Mouse (Mus musculus): Measurements from ENCODE around the gene Wbp2nl. TPM values are rescaled to one million over a fixed set of nuclear protein-coding genes. Genes with fewer than 3 reads are reported as not detected.

The Wbp2nl gene
- polyA plus RNA-seq, 1 experiment from 2014 or later, result 0.28 TPM

- peaks cover 74% of the 10 kb centered on the region for H3K27me3 ChIP-seq (ENCODE audit: insufficient read depth, poor library complexity, severe bottlenecking)
- peaks cover 25% of the 10 kb centered on the region for H3K4me1 ChIP-seq
- H3K36me3 ChIP-seq, result no peaks in the 10 kb centered on the region
- DNase-seq (ENCODE audit: low spot score), result no peak
- H3K27ac ChIP-seq, result peak overlapping the region; percentile 79
- H3K4me3 ChIP-seq, result peak overlapping the region; percentile 71
- WGBS, result under 1% methylated on average over 85 of the region's 86 CpGs
- H3K9me3 ChIP-seq, result no peaks in the 10 kb centered on the region
Observed at GRCm38 (mm10) chr15:82274927-82275901, 23.5 kb upstream of the Wbp2nl start.

DNA sequence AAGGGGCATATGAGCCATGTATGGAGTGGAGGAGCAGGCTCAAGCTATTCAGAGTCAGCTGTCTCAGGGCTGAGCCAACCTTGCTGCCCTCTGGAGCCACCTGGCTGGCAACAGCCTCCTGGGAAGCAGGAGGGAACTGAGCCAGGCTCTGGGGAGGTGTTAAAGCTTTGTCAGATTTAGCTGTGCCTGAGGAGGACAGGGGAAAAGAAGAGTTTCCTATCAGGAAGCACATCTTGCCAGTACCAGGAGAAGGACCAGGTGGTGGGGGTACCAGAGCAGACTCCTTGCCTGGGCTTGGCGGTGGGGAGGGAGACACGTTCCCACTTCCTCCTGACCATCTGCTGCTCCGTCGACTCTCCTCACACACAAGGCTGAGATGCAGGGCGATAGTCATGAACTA, 21.2 kb upstream of the Wbp2nl start:
- Histone ChIP-seq H3K36me3 (0 out of 2 replicates have a peak, but pooled peaks cover 3% of the 10 kb centered on the region), H3K4me1 (peaks cover 24% of the 10 kb centered on the region), H3K27ac (no peak overlapping the region), H3K9me3 (no peaks in the 10 kb centered on the region), H3K27me3 (ENCODE audit: insufficient read depth, poor library complexity, severe bottlenecking) (peaks cover 59% of the 10 kb centered on the region), H3K4me3 (no peak overlapping the region)
- WGBS, result 59% methylated on average over 5 of the region's 5 CpGs
- DNase-seq (ENCODE audit: low spot score), result no peak

DNA sequence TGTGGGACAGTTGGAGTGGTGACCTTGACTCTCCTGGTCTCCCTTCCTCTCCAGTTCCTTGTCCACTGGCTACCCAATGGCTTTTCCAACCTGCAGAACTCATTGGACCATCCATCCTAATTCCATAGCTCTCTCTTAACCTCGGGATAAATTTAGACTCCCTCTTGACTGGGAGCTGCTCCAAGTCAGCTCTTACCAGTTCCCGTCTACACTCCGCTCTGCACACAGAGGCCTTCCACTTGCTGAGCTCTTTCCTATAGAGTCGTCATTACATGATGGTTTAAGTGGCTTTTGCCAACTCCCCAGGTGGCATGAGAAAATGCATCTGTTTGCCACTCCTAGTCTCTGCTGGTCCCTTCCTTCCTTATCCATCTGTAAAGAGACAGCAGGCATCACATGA, 18.1 kb upstream of the Wbp2nl start:
- H3K9me3 ChIP-seq, result no peaks in the 10 kb centered on the region
- H3K36me3 ChIP-seq, result peaks cover 12% of the 10 kb centered on the region; the same call in 1 of the 2 replicates
- no peak overlapping the region for H3K4me3 ChIP-seq
- 45% methylated on average over 4 of the region's 4 CpGs for WGBS
- H3K27ac ChIP-seq, result no peak overlapping the region
- H3K4me1 ChIP-seq, result peaks cover 9% of the 10 kb centered on the region
- no peak for DNase-seq (ENCODE audit: low spot score)
- peaks cover 29% of the 10 kb centered on the region for H3K27me3 ChIP-seq (ENCODE audit: insufficient read depth, poor library complexity, severe bottlenecking)

DNA sequence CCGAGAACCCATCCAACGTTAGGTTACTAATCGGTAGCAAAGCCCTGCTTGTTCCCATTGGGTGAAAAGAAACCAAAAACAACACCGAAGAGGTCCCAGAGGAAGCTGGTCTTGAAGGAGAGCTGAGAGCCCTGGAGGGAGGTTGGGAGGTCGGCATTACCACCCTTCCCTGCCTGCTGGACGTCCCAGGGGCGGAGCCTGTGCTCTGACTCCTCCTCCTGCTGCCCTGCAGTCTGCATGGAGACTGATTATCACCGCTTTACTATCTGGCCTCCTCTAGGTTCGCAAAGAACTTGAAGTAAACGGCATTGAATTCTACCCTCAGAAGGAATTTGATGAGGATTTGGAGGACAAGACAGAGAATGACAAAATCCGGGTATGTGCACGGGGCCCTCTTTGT, 12.6 kb upstream of the Wbp2nl start:
- WGBS, result 50% methylated on average over 12 of the region's 12 CpGs

GRCm38 (mm10) chr15:82290252-82290651, 8.5 kb upstream of the Wbp2nl start:
- H3K9me3 ChIP-seq, result no peaks in the 10 kb centered on the region
- no peaks in the 10 kb centered on the region for H3K36me3 ChIP-seq
- no peak overlapping the region for H3K4me3 ChIP-seq
- DNase-seq (ENCODE audit: low spot score), result no peak
- WGBS, result 85% methylated on average over 7 of the region's 7 CpGs
- H3K27me3 ChIP-seq (ENCODE audit: insufficient read depth, poor library complexity, severe bottlenecking), result 0 out of 2 replicates have a peak, but pooled peaks cover 4% of the 10 kb centered on the region
- peaks cover 21% of the 10 kb centered on the region for H3K4me1 ChIP-seq
- no peak overlapping the region for H3K27ac ChIP-seq

More for the DNA sequence above, 12.6 kb upstream of the Wbp2nl start:
- H3K4me3 ChIP-seq, result no peak overlapping the region
- H3K9me3 ChIP-seq, result no peaks in the 10 kb centered on the region
- no peaks in the 10 kb centered on the region for H3K27me3 ChIP-seq (ENCODE audit: insufficient read depth, poor library complexity, severe bottlenecking)
- no peak for DNase-seq (ENCODE audit: low spot score)
- H3K4me1 ChIP-seq, result 0 out of 2 replicates have a peak, but pooled peaks cover 7% of the 10 kb centered on the region
- H3K27ac ChIP-seq, result no peak overlapping the region
- H3K36me3 ChIP-seq, result peaks cover 12% of the 10 kb centered on the region; the same call in 1 of the 2 replicates

DNA sequence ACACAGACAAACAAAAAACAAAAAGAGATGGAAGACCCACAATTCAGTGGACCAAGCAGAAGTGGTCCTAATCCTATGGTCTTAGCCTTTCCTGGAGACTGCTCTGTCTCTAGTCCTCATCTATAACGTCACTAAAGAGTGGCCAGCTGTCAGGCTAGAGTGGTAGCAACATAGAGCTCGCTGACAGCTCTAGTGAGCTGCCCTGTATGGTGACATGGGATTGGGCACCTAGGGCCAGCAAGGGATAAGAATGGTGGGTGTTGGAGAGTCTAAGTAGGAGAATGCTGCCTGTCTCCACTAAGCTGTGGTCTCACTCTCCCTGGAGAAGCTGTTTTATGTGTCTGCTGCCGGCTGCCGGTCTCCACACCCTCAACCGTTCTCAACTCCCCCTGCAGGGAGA, 5.9 kb upstream of the Wbp2nl start:
- H3K4me1 ChIP-seq, result peaks cover 14% of the 10 kb centered on the region
- H3K4me3 ChIP-seq, result peak overlapping the region; percentile 42
- DNase-seq (ENCODE audit: low spot score), result no peak
- no peaks in the 10 kb centered on the region for H3K9me3 ChIP-seq
- H3K27me3 ChIP-seq (ENCODE audit: insufficient read depth, poor library complexity, severe bottlenecking), result 0 out of 2 replicates have a peak, but pooled peaks cover 4% of the 10 kb centered on the region
- 15% methylated on average over 5 of the region's 5 CpGs for WGBS
- H3K36me3 ChIP-seq, result no peaks in the 10 kb centered on the region
- no peak overlapping the region for H3K27ac ChIP-seq

GRCm38 (mm10) chr15:82293271-82293711, 5.5 kb upstream of the Wbp2nl start:
- 12% methylated on average over 7 of the region's 7 CpGs for WGBS
- DNase-seq (ENCODE audit: low spot score), result no peak
- H3K4me3 ChIP-seq, result peak overlapping the region; percentile 42

DNA sequence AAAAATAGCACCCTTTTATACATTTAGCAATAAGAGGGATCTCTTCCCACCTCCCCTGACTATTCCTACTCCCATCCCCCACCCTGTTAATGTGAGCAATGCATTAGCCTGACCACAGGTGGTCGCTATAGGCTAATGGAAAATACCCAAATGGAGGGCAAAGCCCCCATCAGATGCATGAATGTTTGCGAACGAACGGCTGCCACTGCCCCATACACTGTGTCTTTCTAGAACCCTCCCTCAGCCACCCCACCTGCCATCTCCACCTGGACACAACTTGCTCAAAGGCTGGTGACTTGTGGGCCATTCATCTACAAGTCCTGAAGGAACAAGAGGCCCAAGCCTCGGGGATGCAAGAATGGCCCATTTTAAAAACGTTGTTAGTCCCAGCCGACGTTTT, 4.7 kb upstream of the Wbp2nl start:
- 51% methylated on average over 8 of the region's 8 CpGs for WGBS
- H3K4me3 ChIP-seq, result no peak overlapping the region
- peaks cover 19% of the 10 kb centered on the region for H3K4me1 ChIP-seq
- no peak overlapping the region for H3K27ac ChIP-seq
- H3K36me3 ChIP-seq, result no peaks in the 10 kb centered on the region
- DNase-seq (ENCODE audit: low spot score), result no peak
- peaks cover 9% of the 10 kb centered on the region for H3K27me3 ChIP-seq (ENCODE audit: insufficient read depth, poor library complexity, severe bottlenecking)
- peaks cover 3% of the 10 kb centered on the region; the same call in 1 of the 2 replicates for H3K9me3 ChIP-seq

More at GRCm38 (mm10) chr15:82293271-82293711, 5.5 kb upstream of the Wbp2nl start:
- Histone ChIP-seq H3K9me3 (no peaks in the 10 kb centered on the region), H3K27me3 (ENCODE audit: insufficient read depth, poor library complexity, severe bottlenecking) (0 out of 2 replicates have a peak, but pooled peaks cover 4% of the 10 kb centered on the region), H3K27ac (no peak overlapping the region), H3K4me1 (peaks cover 14% of the 10 kb centered on the region), H3K36me3 (no peaks in the 10 kb centered on the region)

DNA sequence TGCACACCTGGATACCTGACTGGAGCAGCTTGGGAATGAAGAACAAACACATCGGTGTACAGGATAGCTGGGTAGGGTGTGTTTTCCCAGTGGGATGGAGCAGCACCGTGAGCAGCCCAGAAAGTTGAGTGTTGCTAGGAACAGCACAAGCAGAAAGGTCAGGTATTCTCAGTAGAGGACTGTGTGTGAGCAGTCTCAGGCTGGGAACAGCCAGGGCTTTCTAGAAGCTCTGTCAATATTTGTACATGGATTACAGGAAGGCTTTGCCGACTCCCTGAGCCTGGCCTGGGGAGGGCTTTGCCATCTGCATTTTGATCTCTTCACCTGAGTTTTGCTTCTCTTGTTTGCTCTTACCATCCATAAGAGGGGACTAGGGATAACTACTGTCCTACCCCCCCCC, 8.4 kb downstream of the Wbp2nl start:
- Histone ChIP-seq H3K4me1 (no peaks in the 10 kb centered on the region), H3K9me3 (no peaks in the 10 kb centered on the region), H3K36me3 (no peaks in the 10 kb centered on the region), H3K27ac (no peak overlapping the region), H3K27me3 (ENCODE audit: insufficient read depth, poor library complexity, severe bottlenecking) (no peaks in the 10 kb centered on the region), H3K4me3 (no peak overlapping the region)
- WGBS, result 70% methylated on average over 3 of the region's 3 CpGs
- no peak for DNase-seq (ENCODE audit: low spot score)

- WGBS, result 74% methylated on average over 3 of the region's 3 CpGs
- Histone ChIP-seq H3K36me3 (no peaks in the 10 kb centered on the region), H3K4me1 (no peaks in the 10 kb centered on the region), H3K4me3 (no peak overlapping the region), H3K9me3 (no peaks in the 10 kb centered on the region), H3K27me3 (ENCODE audit: insufficient read depth, poor library complexity, severe bottlenecking) (no peaks in the 10 kb centered on the region), H3K27ac (no peak overlapping the region)
- no peak for DNase-seq (ENCODE audit: low spot score)
Observed at GRCm38 (mm10) chr15:82308416-82308815, 9.7 kb downstream of the Wbp2nl start.

DNA sequence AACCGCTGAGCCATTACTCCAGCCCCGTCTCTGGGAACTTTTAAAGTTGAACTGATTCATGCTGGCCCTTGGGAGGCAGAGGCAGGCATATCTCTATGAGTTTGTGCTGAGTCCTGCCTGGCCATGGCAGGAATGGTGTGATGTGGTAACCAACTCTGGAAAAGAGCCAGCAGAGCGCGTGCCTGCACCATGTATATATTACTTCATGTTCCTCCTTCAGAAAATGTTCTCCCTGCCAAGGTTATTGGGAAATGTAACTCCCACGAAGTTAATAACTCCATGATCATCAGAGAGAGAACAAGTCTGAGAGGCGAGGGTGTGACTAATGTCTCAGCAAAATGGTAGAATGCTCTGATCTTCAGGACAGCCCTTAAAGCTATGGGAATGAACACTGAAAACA, 19.1 kb downstream of the Wbp2nl start:
- 81% methylated on average over 6 of the region's 6 CpGs for WGBS
- DNase-seq (ENCODE audit: low spot score), result no peak
- H3K4me3 ChIP-seq, result no peak overlapping the region
- no peaks in the 10 kb centered on the region for H3K27me3 ChIP-seq (ENCODE audit: insufficient read depth, poor library complexity, severe bottlenecking)
- no peaks in the 10 kb centered on the region for H3K9me3 ChIP-seq
- no peaks in the 10 kb centered on the region for H3K36me3 ChIP-seq
- H3K27ac ChIP-seq, result no peak overlapping the region
- H3K4me1 ChIP-seq, result no peaks in the 10 kb centered on the region

DNA sequence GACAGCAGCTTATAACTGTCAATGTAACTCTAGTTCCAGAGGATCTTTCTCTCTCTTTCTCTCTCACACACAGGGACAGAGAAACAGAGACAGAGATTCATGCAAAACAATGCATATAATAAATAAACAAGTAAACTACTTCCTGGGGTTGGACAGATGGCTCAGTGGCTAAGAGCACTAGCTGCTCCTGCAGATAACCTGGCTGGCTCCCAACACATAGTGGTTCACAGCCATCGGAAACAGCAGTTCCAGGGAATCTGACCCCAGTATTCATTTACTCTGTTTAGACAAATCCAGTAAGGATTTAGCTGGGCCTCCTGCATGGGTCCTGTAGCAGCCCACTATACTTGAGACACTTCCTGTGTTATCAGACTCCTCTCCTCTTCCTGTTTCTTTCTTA, 20.9 kb downstream of the Wbp2nl start:
- Histone ChIP-seq H3K4me3 (no peak overlapping the region), H3K27me3 (ENCODE audit: insufficient read depth, poor library complexity, severe bottlenecking) (no peaks in the 10 kb centered on the region), H3K36me3 (no peaks in the 10 kb centered on the region), H3K27ac (no peak overlapping the region), H3K4me1 (no peaks in the 10 kb centered on the region), H3K9me3 (no peaks in the 10 kb centered on the region)
- DNase-seq (ENCODE audit: low spot score), result no peak
- 74% methylated on average over 1 of the region's 1 CpGs for WGBS

DNA sequence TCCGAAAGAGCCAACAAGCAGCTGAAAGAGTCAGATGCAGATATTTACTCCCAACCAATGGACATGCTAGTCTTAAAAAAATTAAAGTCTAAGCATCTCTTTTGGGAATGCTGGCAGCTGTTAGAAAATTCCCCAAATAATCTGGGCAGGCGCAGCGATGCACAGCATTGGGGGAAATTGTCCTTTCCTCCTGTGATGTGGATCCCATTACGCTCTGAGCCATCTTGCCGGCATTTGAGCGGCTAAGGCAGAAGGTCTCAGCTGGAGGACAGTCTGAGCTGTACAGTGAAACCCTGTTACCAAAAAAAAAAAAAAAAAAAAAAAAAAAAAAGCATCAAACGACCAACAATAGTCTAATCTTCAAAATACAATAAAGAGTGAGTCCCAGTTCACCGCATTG, 23.4 kb downstream of the Wbp2nl start:
- Histone ChIP-seq H3K4me1 (no peaks in the 10 kb centered on the region), H3K4me3 (no peak overlapping the region), H3K27me3 (ENCODE audit: insufficient read depth, poor library complexity, severe bottlenecking) (no peaks in the 10 kb centered on the region), H3K36me3 (no peaks in the 10 kb centered on the region), H3K9me3 (no peaks in the 10 kb centered on the region), H3K27ac (no peak overlapping the region)
- no peak for DNase-seq (ENCODE audit: low spot score)
- WGBS, result 78% methylated on average over 8 of the region's 8 CpGs

Data from heart, embryonic 10.5 days (tissue).